Mouse (Mus musculus): ENCODE measurements around the gene Aldh6a1. TPM values are rescaled to one million over a fixed set of nuclear protein-coding genes. Genes with fewer than 3 reads are reported as not detected.

Gene Aldh6a1
- polyA plus RNA-seq, 1 experiment, result 158 TPM

GRCm38 (mm10) chr12:84416834-84417604 is 33.8 kb downstream of the Aldh6a1 start, which contains the start of gene Rnf113a2:
Rnf113a2 (plus strand) TSS chr12:84417196.
- DNase-seq (ENCODE audit: low read depth), result no peak

- no peak for DNase-seq (ENCODE audit: low read depth)
Measured at GRCm38 (mm10) chr12:84408819-84409507, 41.8 kb downstream of the Aldh6a1 start, which contains the start of the genes Entpd5 and Bbof1. Entpd5 (minus strand) TSS chr12:84409029. Bbof1 (plus strand) TSS chr12:84409071.

- no peak for DNase-seq (ENCODE audit: low read depth)
Measured at GRCm38 (mm10) chr12:84407874-84408818, 42.7 kb downstream of the Aldh6a1 start.

DNA sequence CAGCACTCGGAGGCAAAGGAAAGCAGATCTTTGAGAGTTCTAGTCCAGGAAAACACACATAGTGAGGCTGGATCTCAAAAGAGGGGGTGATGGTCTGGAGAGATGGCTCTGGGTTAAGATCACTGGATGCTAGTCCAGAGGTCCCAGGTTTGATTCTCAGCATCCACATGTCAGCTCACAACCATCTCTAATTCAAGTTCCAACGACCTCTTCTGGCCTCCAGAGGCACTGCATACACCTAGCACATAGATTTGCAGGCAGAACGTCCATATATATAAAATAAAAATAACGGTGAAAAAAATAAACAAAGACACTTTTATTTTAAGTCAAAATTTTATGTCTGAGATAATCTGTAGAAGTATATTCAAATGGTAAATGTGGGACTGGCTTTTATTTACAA is 43.5 kb downstream of the Aldh6a1 start:
- no peak for DNase-seq (ENCODE audit: low read depth)

GRCm38 (mm10) chr12:84404541-84404940 is 46.3 kb downstream of the Aldh6a1 start:
- no peak for DNase-seq (ENCODE audit: low read depth)

GRCm38 (mm10) chr12:84402923-84403322 is 47.9 kb downstream of the Aldh6a1 start:
- DNase-seq (ENCODE audit: low read depth), result no peak

DNA sequence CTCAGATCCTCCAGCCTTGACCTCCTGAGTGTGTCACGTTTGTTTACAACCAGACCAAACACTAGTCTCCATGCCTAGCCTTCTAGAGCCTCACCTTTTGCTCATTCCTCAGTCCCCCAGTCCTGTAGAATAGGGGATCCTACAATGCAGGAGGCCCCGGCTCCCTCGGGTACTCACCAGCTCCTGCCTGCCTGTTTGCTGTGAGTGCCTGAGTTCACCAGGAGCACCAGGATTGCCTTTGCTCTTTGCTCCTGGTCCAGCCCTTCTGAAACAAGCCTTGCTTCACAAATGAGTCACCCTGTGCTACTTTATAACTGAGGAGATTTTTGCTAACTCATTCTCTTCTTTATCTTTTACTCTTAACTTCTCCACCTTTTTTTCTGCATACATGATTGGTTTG is 50.2 kb downstream of the Aldh6a1 start:
- no peak for DNase-seq (ENCODE audit: low read depth)

- DNase-seq (ENCODE audit: low read depth), result no peak
Measured at GRCm38 (mm10) chr12:84400068-84400467, 50.7 kb downstream of the Aldh6a1 start.

- DNase-seq (ENCODE audit: low read depth), result no peak
Measured at GRCm38 (mm10) chr12:84399663-84400062, 51.1 kb downstream of the Aldh6a1 start.

DNA sequence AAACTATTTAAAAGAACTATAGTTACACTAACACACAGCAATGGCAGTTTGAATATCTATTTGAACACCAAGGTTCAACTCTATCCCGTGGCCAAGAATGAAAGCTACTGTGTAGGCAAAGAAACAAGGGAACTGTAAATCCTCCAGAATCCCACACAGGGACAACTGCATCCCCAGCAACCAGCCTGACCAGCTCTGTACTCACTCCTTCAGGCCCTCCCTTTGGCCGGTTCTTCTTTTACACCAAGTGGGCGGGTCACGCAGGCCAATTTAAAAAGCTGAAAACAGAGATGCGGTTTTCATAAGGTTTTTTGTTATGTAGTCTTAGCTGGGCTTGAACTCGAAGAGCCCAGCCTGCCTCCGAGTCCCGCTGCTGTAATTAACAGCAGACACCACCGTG is 51.7 kb downstream of the Aldh6a1 start:
- DNase-seq (ENCODE audit: low read depth), result no peak

GRCm38 (mm10) chr12:84398629-84399028 is 52.2 kb downstream of the Aldh6a1 start:
- no peak for DNase-seq (ENCODE audit: low read depth)

DNA sequence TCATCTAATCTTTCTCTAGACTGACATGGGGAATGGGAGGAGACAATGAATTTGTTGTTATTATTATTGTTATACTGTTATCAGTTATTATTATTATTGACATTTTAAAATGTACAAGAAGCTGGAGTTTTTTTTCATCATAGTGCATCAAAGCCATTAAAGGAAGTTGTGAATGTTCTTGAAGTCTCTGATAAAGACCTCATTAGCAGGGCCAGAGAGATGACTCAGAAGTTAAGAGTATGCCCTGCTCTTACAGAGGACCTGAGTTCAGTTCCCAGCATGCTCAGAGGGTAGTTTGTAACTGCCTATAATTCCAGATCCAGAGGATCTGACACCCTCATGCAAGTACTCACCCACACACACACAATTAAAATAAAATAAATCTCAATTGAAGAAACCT is 53.1 kb downstream of the Aldh6a1 start:
- no peak for DNase-seq (ENCODE audit: low read depth)

DNA sequence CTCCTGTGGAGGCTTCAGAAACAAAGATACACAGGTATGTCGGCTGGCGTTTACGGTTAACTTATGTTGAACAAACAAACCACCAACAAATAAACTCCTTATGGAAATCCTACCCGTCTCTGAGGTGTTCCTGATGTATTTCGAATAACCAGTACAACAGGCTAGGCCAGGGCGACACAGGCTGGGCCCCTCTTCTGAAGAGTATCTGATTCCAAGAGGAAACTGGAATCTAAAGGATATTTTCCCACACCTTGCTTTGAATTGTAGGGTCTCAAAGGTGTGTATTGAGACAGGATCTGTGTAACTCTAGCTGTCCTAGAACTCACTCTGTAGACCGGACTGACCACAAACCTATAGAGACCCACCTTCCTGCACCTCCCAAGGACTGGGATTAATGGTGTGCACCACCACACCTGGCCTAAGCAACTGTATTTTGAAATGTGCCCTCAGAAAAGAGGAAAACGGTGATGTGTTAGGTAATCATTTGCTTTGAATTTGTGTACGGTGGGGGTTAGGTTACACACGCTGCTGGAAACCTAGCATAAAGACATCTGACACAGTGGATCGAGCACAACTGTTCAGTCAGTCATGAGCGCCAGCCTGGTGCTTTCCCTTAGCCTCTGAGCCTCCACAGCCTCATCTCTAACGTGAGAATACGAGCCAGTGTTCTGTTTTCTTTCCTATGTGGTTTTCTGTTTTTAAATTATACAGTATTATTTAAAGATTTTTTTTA is 53.7 kb downstream of the Aldh6a1 start:
- no peak for DNase-seq (ENCODE audit: low read depth)

- no peak for DNase-seq (ENCODE audit: low read depth)
Measured at GRCm38 (mm10) chr12:84393847-84394246, 57.0 kb downstream of the Aldh6a1 start.

GRCm38 (mm10) chr12:84392681-84393080 is 58.1 kb downstream of the Aldh6a1 start:
- DNase-seq (ENCODE audit: low read depth), result no peak

DNA sequence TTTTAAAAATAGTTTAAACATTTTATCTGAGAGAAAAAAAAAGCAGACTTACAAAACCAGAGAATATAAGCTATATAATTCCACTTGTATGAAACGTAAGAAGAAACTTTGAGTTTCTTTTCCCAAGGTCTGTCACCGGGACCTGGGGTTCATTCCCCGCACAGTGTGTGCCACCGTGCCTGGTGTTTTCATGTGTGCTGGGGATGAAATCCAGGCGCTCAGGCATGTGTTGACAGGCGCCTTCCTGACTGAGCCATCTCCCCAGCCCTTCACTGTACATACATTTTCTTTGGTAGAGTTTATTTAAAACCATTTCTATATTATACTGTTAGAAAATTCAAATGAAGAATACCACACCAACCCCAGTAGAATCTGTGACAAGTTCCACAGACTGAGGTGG is 60.5 kb downstream of the Aldh6a1 start:
- DNase-seq (ENCODE audit: low read depth), result no peak

- no peak for DNase-seq (ENCODE audit: low read depth)
Measured at GRCm38 (mm10) chr12:84388774-84389400, 61.9 kb downstream of the Aldh6a1 start.

GRCm38 (mm10) chr12:84388097-84388496 is 62.7 kb downstream of the Aldh6a1 start:
- DNase-seq (ENCODE audit: low read depth), result no peak

- no peak for DNase-seq (ENCODE audit: low read depth)
Measured at GRCm38 (mm10) chr12:84385408-84385807, 65.4 kb downstream of the Aldh6a1 start.

DNA sequence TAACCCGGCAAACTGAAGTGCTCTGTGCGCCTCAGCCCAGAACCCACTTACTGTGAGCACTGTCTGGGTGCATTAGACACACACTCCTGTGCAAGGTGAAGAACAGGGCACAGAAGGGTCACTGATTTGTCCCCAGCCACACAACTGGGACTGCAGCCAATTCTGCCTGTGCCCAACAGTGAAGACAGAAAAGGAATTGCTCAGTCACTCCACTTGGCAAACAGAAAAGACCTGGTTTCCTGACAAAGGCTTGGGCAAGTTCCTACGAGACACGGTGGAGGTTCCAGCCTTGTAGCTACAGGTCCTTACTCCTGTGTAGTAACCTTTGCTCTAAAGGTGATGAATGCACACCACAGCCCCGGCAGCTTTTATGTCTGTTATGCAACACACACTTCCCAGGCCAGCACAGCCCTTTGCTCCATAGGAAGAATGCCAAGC is 66.1 kb downstream of the Aldh6a1 start:
- DNase-seq (ENCODE audit: low read depth), result peak; percentile 99

- no peak for DNase-seq (ENCODE audit: low read depth)
Measured at GRCm38 (mm10) chr12:84382369-84382768, 68.4 kb downstream of the Aldh6a1 start.
